16 mouse cellular contexts compared by ENCODE assay signal in genomic region chr9:94410546-94410945, GRCm38 (mm10).
DNase-seq lines count a peak whose midpoint lies in the region; ATAC-seq and TF ChIP-seq lines count a peak whose summit lies in the region.
"Had no signal": no experiment of that assay in that cellular context is flagged by ENCODE, and none has a peak within 500 bp of the region (broad histone marks: within the 10 kb centered on the region; RNA-seq: fewer than 3 reads in every experiment).

No protein-coding gene starts in this region.

- no peak for TF ChIP-seq CTCF in midbrain, postnatal 0 days (IDR thresholded peaks at IDR 0.05)
- TF ChIP-seq CTCF in kidney, adult 2 months (conservative IDR thresholded peaks at IDR 0.05; ENCODE audit: insufficient read depth, insufficient read length, low read depth, low read length), result no peak

- H3K9ac ChIP-seq in midbrain, postnatal 0 days (replicated peaks; ENCODE audit: low read length, poor library complexity, severe bottlenecking), result no peak overlapping the region
- H3K9ac ChIP-seq in forebrain, embryonic 15.5 days (replicated peaks), result no peak overlapping the region
- no peak overlapping the region for H3K9ac ChIP-seq in midbrain, embryonic 11.5 days (ENCODE audit: low read length)
- H3K9ac ChIP-seq in heart, embryonic 11.5 days (ENCODE audit: low read depth, low read length), result no peak overlapping the region
- H3K9ac ChIP-seq: heart, embryonic 13.5 days; kidney, embryonic 15.5 days; liver, postnatal 0 days had no signal

- H3K36me3 ChIP-seq in midbrain, embryonic 10.5 days, result no peaks in the 10 kb centered on the region
- no peaks in the 10 kb centered on the region for H3K36me3 ChIP-seq in midbrain, postnatal 0 days (ENCODE audit: insufficient read depth, low read length)
- no peaks in the 10 kb centered on the region for H3K36me3 ChIP-seq in forebrain, embryonic 15.5 days
- no peaks in the 10 kb centered on the region for H3K36me3 ChIP-seq in midbrain, embryonic 11.5 days (ENCODE audit: control insufficient read depth, insufficient read depth, low read length)
- no peaks in the 10 kb centered on the region for H3K36me3 ChIP-seq in kidney, adult 2 months (ENCODE audit: control insufficient read depth, insufficient read depth, low read length)
- H3K36me3 ChIP-seq in heart, embryonic 11.5 days (ENCODE audit: control insufficient read depth, insufficient read depth, low read length), result no peaks in the 10 kb centered on the region
- H3K36me3 ChIP-seq: heart, embryonic 13.5 days; kidney, embryonic 15.5 days; limb, embryonic 10.5 days had no signal

- no peak for TF ChIP-seq POLR2A in kidney, adult 2 months (IDR thresholded peaks at IDR 0.05; ENCODE audit: low read depth, low read length)

- WGBS in midbrain, embryonic 10.5 days, result 66% methylated on average over 8 of the region's 8 CpGs
- 34% methylated on average over 8 of the region's 8 CpGs for WGBS in midbrain, postnatal 0 days
- WGBS in forebrain, embryonic 15.5 days, result 23% methylated on average over 8 of the region's 8 CpGs
- WGBS in midbrain, embryonic 11.5 days, result 54% methylated on average over 8 of the region's 8 CpGs
- 83% methylated on average over 8 of the region's 8 CpGs for WGBS in kidney, adult 2 months
- 70% methylated on average over 8 of the region's 8 CpGs for WGBS in heart, embryonic 11.5 days (ENCODE audit: insufficient replicate concordance)

- no peak overlapping the region for H3K4me2 ChIP-seq in midbrain, postnatal 0 days (ENCODE audit: low read depth, low read length, poor library complexity, severe bottlenecking)
- H3K4me2 ChIP-seq in forebrain, embryonic 15.5 days (replicated peaks), result no peak overlapping the region
- H3K4me2 ChIP-seq in midbrain, embryonic 11.5 days, result no peak overlapping the region
- H3K4me2 ChIP-seq in heart, embryonic 11.5 days, result no peak overlapping the region
- H3K4me2 ChIP-seq: heart, embryonic 13.5 days; kidney, embryonic 15.5 days had no signal

- ATAC-seq in midbrain, postnatal 0 days (ENCODE audit: low FRiP score), result no peak
- no peak for ATAC-seq in forebrain, embryonic 15.5 days (replicated peaks)
- peak; percentile 59 for ATAC-seq in midbrain, embryonic 11.5 days (ENCODE audit: low FRiP score)
- ATAC-seq in heart, embryonic 11.5 days (replicated peaks; ENCODE audit: insufficient number of reproducible peaks, low FRiP score, low TSS enrichment), result no peak
- ATAC-seq: intestine, embryonic 16.5 days; liver, postnatal 0 days had no signal

- peaks cover 27% of the 10 kb centered on the region for H3K4me1 ChIP-seq in midbrain, embryonic 10.5 days
- H3K4me1 ChIP-seq in midbrain, postnatal 0 days (ENCODE audit: insufficient read depth, low read length), result no peaks in the 10 kb centered on the region
- peaks cover 15% of the 10 kb centered on the region for H3K4me1 ChIP-seq in forebrain, embryonic 15.5 days
- H3K4me1 ChIP-seq in midbrain, embryonic 11.5 days (ENCODE audit: control insufficient read depth, insufficient read depth, low read length), result no peaks in the 10 kb centered on the region; the same call in 1 of the 2 replicates
- no peaks in the 10 kb centered on the region for H3K4me1 ChIP-seq in kidney, adult 2 months (ENCODE audit: control insufficient read depth, insufficient read depth, low read length)
- H3K4me1 ChIP-seq in heart, embryonic 11.5 days (ENCODE audit: control insufficient read depth, insufficient read depth, low read length), result no peaks in the 10 kb centered on the region
- H3K4me1 ChIP-seq: megakaryocyte, embryonic 14.5 days had no signal

- no peak for DNase-seq in midbrain, embryonic 10.5 days (ENCODE audit: low spot score)
- no peak for DNase-seq in midbrain, postnatal 0 days (ENCODE audit: low spot score)
- no peak for DNase-seq in midbrain, embryonic 11.5 days (ENCODE audit: low spot score, missing footprints)
- DNase-seq in kidney, adult 2 months, result no peak
- no peak for DNase-seq in right cerebral cortex, postnatal 25 days
- DNase-seq: cerebellum, adult 8-10 months; heart, postnatal 36 days; liver, postnatal 0 days; lung, postnatal 14 days had no signal

- H3K9me3 ChIP-seq in midbrain, embryonic 10.5 days (replicated peaks), result no peaks in the 10 kb centered on the region
- no peaks in the 10 kb centered on the region for H3K9me3 ChIP-seq in midbrain, postnatal 0 days (ENCODE audit: low read length)
- no peaks in the 10 kb centered on the region for H3K9me3 ChIP-seq in forebrain, embryonic 15.5 days
- no peaks in the 10 kb centered on the region for H3K9me3 ChIP-seq in midbrain, embryonic 11.5 days (ENCODE audit: control insufficient read depth, low read length)
- H3K9me3 ChIP-seq in heart, embryonic 11.5 days (replicated peaks; ENCODE audit: control insufficient read depth, low read length), result no peaks in the 10 kb centered on the region
- H3K9me3 ChIP-seq: heart, embryonic 13.5 days; kidney, embryonic 15.5 days; limb, embryonic 10.5 days; megakaryocyte, embryonic 14.5 days had no signal

- no peak overlapping the region for H3K4me3 ChIP-seq in midbrain, embryonic 10.5 days
- H3K4me3 ChIP-seq in midbrain, postnatal 0 days (ENCODE audit: low read depth, low read length), result no peak overlapping the region
- no peak overlapping the region for H3K4me3 ChIP-seq in forebrain, embryonic 15.5 days
- no peak overlapping the region for H3K4me3 ChIP-seq in midbrain, embryonic 11.5 days (ENCODE audit: low read depth, low read length)
- no peak overlapping the region for H3K4me3 ChIP-seq in kidney, adult 2 months (ENCODE audit: insufficient read depth, low read depth, low read length)
- no peak overlapping the region for H3K4me3 ChIP-seq in heart, embryonic 11.5 days (ENCODE audit: low read depth, low read length)
- H3K4me3 ChIP-seq: heart, embryonic 13.5 days; kidney, embryonic 15.5 days; limb, embryonic 10.5 days; megakaryocyte, embryonic 14.5 days had no signal

- H3K27ac ChIP-seq in midbrain, embryonic 10.5 days (replicated peaks), result peak overlapping the region; percentile 71
- H3K27ac ChIP-seq in midbrain, postnatal 0 days (ENCODE audit: low read depth, low read length), result no peak overlapping the region
- peak overlapping the region; percentile 9; the same call in 1 of the 2 replicates for H3K27ac ChIP-seq in forebrain, embryonic 15.5 days (replicated peaks)
- H3K27ac ChIP-seq in midbrain, embryonic 11.5 days (ENCODE audit: low read depth, low read length), result no peak overlapping the region; the same call in 1 of the 2 replicates
- H3K27ac ChIP-seq in kidney, adult 2 months (ENCODE audit: insufficient read depth, low read depth, low read length), result no peak overlapping the region
- H3K27ac ChIP-seq in heart, embryonic 11.5 days (ENCODE audit: low read depth, low read length), result no peak overlapping the region
- H3K27ac ChIP-seq: heart, embryonic 13.5 days; kidney, embryonic 15.5 days; limb, embryonic 10.5 days had no signal

- no peaks in the 10 kb centered on the region for H3K27me3 ChIP-seq in midbrain, embryonic 10.5 days (ENCODE audit: low read depth, poor library complexity, severe bottlenecking)
- H3K27me3 ChIP-seq in midbrain, postnatal 0 days (ENCODE audit: insufficient read depth, low read length), result no peaks in the 10 kb centered on the region
- H3K27me3 ChIP-seq in forebrain, embryonic 15.5 days, result no peaks in the 10 kb centered on the region
- H3K27me3 ChIP-seq in midbrain, embryonic 11.5 days (ENCODE audit: control insufficient read depth, insufficient read depth, low read length), result no peaks in the 10 kb centered on the region
- H3K27me3 ChIP-seq in kidney, adult 2 months (replicated peaks; ENCODE audit: control insufficient read depth, insufficient read depth, low read length), result no peaks in the 10 kb centered on the region
- H3K27me3 ChIP-seq in heart, embryonic 11.5 days (ENCODE audit: control insufficient read depth, insufficient read depth, low read length), result no peaks in the 10 kb centered on the region
- H3K27me3 ChIP-seq: heart, embryonic 13.5 days; kidney, embryonic 15.5 days; megakaryocyte, embryonic 14.5 days had no signal

Comparison
In these comparisons a context has a peak if more than half of its experiments do, and no peak if none do; other contexts are left out.
1. H3K27ac ChIP-seq: peak in midbrain, embryonic 10.5 days (single experiment) and forebrain, embryonic 15.5 days (single experiment); none in midbrain, postnatal 0 days (single experiment), midbrain, embryonic 11.5 days (single experiment), kidney, adult 2 months (single experiment) and heart, embryonic 11.5 days (single experiment).